Mouse (Mus musculus): ENCODE results near the gene Prdx6.

DNA sequence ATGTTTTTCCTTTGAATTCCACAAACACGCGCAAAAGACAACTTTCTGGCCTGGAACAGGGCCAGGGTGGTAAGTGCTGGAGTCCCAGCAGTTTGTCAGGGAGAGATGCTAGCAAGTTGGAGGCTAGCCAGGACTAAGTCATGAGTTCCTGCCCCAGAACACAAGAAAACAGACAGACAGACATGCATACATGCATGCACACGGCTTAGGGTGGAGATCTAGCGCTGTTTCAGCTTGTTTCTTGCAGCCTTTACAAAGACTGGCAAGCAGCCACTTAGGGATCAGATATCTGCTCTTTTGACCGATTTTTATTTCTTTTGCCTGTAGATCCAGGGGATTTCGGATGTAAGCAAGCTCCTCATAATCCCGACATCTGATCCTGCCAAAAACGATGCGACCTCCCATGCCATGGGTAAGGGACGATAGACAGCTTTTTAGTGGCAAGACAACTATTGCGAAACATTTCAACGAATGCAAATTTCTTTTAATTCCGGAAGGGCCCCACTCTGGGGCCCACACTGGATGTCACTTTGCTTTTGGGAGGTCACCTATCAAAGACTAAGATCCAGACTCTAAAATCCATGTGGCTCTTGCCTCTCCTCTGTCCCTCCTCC lies 17.7 kb downstream of the Prdx6 start:
- no peak for TF ChIP-seq CTCF (IDR thresholded peaks at IDR 0.05; ENCODE audit: borderline replicate concordance, control insufficient read depth, extremely low read depth, insufficient read depth, low read length, poor library complexity)
- TF ChIP-seq POLR2A (IDR thresholded peaks at IDR 0.05; ENCODE audit: control insufficient read depth, extremely low read depth, insufficient read depth, low read length, poor library complexity), result no peak

All from thymus, adult 2 months (tissue).